Mouse (Mus musculus) hindbrain, embryonic 10.5 days (tissue): ENCODE measurements around the gene Thap12. TPM values are rescaled to one million over a fixed set of nuclear protein-coding genes. Genes with fewer than 3 reads are reported as not detected.

ENCODE experiments used
- DNase-seq: peaks from one replicate; pipeline ENCODE4 v3.0.0-alpha.2; 2017; ENCODE audit warnings: low spot score
- H3K27ac ChIP-seq: fragments of 300-500 bp; sonication (generic); 2 replicates; pipeline ENCODE4 v1.5.1; 2016; ENCODE audit warnings: mild to moderate bottlenecking, moderate library complexity
- H3K27me3 ChIP-seq: fragments of 300-500 bp; sonication (generic); 2 replicates; pipeline ENCODE4 v1.6.1; 2016; ENCODE audit warnings: mild to moderate bottlenecking; ENCODE audit not compliant: poor library complexity, insufficient read depth, severe bottlenecking
- H3K36me3 ChIP-seq: fragments of 300-500 bp; sonication (generic); 2 replicates; pipeline ENCODE4 v1.6.1; 2016; ENCODE audit warnings: mild to moderate bottlenecking, moderate library complexity
- H3K4me1 ChIP-seq: fragments of 300-500 bp; sonication (generic); replicated peaks from 2 replicates; pipeline ENCODE4 v1.6.1; 2016; ENCODE audit warnings: mild to moderate bottlenecking
- H3K4me3 ChIP-seq: fragments of 300-500 bp; sonication (generic); 2 replicates; pipeline ENCODE4 v1.5.1; 2016; ENCODE audit warnings: mild to moderate bottlenecking, moderate library complexity
- H3K9me3 ChIP-seq: fragments of 300-500 bp; sonication (generic); 2 replicates; pipeline ENCODE4 v1.6.1; 2016; ENCODE audit warnings: mild to moderate bottlenecking, moderate library complexity
- WGBS: fragments of 180-500 bp; shearing (Covaris S2); methylation state at CpG from one replicate; pipeline ENCODE4 v1.1.7; 2016; 5-methylcytosine and 5-hydroxymethylcytosine counted together
- polyA plus RNA-seq: library from polyadenylated mRNA; unstranded; fragments of >200 nt; fragmentation: Nextera tagmentation; extraction: Ambion mirVana; gene quantifications from 2 replicates; pipeline ENCODE4 v1.2.1, GENCODE M21; 2016

Gene Thap12
- polyA plus RNA-seq, 1 experiment from 2014 or later = 57.4 TPM

- H3K27me3 ChIP-seq = no peaks in the 10 kb centered on the region
- peaks cover 14% of the 10 kb centered on the region for H3K4me1 ChIP-seq
- no peak overlapping the region for H3K4me3 ChIP-seq
- no peaks in the 10 kb centered on the region for H3K36me3 ChIP-seq
- no peak overlapping the region for H3K27ac ChIP-seq
- no peak for DNase-seq
- 73% methylated on average over 7 of the region's 7 CpGs for WGBS
- H3K9me3 ChIP-seq = no peaks in the 10 kb centered on the region
Observed at GRCm38 (mm10) chr7:98678441-98678840, 24.5 kb upstream of the Thap12 start.

GRCm38 (mm10) chr7:98680691-98681090 is 22.2 kb upstream of the Thap12 start:
- Histone ChIP-seq H3K4me3 (no peak overlapping the region), H3K36me3 (no peaks in the 10 kb centered on the region), H3K4me1 (peaks cover 19% of the 10 kb centered on the region), H3K27ac (no peak overlapping the region), H3K9me3 (no peaks in the 10 kb centered on the region), H3K27me3 (no peaks in the 10 kb centered on the region)
- DNase-seq = no peak
- 79% methylated on average over 2 of the region's 2 CpGs for WGBS

- 90% methylated on average over 10 of the region's 10 CpGs for WGBS
- Histone ChIP-seq H3K4me1 (peaks cover 22% of the 10 kb centered on the region), H3K27ac (no peak overlapping the region), H3K9me3 (no peaks in the 10 kb centered on the region), H3K36me3 (no peaks in the 10 kb centered on the region), H3K4me3 (no peak overlapping the region), H3K27me3 (no peaks in the 10 kb centered on the region)
- no peak for DNase-seq
Observed at GRCm38 (mm10) chr7:98682821-98683220, 20.1 kb upstream of the Thap12 start.

- Histone ChIP-seq H3K27ac (no peak overlapping the region), H3K4me1 (peaks cover 13% of the 10 kb centered on the region), H3K27me3 (no peaks in the 10 kb centered on the region), H3K9me3 (no peaks in the 10 kb centered on the region), H3K36me3 (no peaks in the 10 kb centered on the region), H3K4me3 (no peak overlapping the region)
- 49% methylated on average over 13 of the region's 13 CpGs for WGBS
- DNase-seq = peak; percentile 46
Observed at GRCm38 (mm10) chr7:98685895-98686294, 17.0 kb upstream of the Thap12 start.

- H3K4me1 ChIP-seq = peaks cover 22% of the 10 kb centered on the region
- no peak for DNase-seq
Observed at GRCm38 (mm10) chr7:98690126-98690525, 12.8 kb upstream of the Thap12 start.

GRCm38 (mm10) chr7:98690831-98691230 is 12.1 kb upstream of the Thap12 start:
- no peak overlapping the region for H3K27ac ChIP-seq
- H3K27me3 ChIP-seq = no peaks in the 10 kb centered on the region
- no peaks in the 10 kb centered on the region for H3K36me3 ChIP-seq
- H3K9me3 ChIP-seq = no peaks in the 10 kb centered on the region
- 23% methylated on average over 3 of the region's 3 CpGs for WGBS
- H3K4me3 ChIP-seq = no peak overlapping the region
- H3K4me1 ChIP-seq = peaks cover 16% of the 10 kb centered on the region
- no peak for DNase-seq

More at GRCm38 (mm10) chr7:98690126-98690525, 12.8 kb upstream of the Thap12 start:
- no peaks in the 10 kb centered on the region for H3K36me3 ChIP-seq
- no peaks in the 10 kb centered on the region for H3K27me3 ChIP-seq
- no peak overlapping the region for H3K27ac ChIP-seq
- no peak overlapping the region for H3K4me3 ChIP-seq
- no peaks in the 10 kb centered on the region for H3K9me3 ChIP-seq
- 93% methylated on average over 1 of the region's 1 CpGs for WGBS

GRCm38 (mm10) chr7:98692761-98693546 is 9.9 kb upstream of the Thap12 start:
- Histone ChIP-seq H3K36me3 (no peaks in the 10 kb centered on the region), H3K4me3 (no peak overlapping the region; the same call in 1 of the 2 replicates), H3K27me3 (no peaks in the 10 kb centered on the region), H3K9me3 (no peaks in the 10 kb centered on the region), H3K27ac (0 out of 2 replicates have a peak overlapping the region, but pooled peaks have one; percentile 23), H3K4me1 (peaks cover 10% of the 10 kb centered on the region)
- DNase-seq = no peak
- 50% methylated on average over 24 of the region's 24 CpGs for WGBS

- no peaks in the 10 kb centered on the region for H3K27me3 ChIP-seq
- no peak for DNase-seq
- no peaks in the 10 kb centered on the region for H3K9me3 ChIP-seq
- 85% methylated on average over 5 of the region's 5 CpGs for WGBS
- peaks cover 10% of the 10 kb centered on the region for H3K4me1 ChIP-seq
- H3K4me3 ChIP-seq = no peak overlapping the region
- H3K36me3 ChIP-seq = no peaks in the 10 kb centered on the region
- H3K27ac ChIP-seq = no peak overlapping the region
Observed at GRCm38 (mm10) chr7:98694046-98694445, 8.9 kb upstream of the Thap12 start.

GRCm38 (mm10) chr7:98697496-98697895 is 5.4 kb upstream of the Thap12 start:
- no peak for DNase-seq

GRCm38 (mm10) chr7:98698041-98698440 is 4.9 kb upstream of the Thap12 start:
- H3K9me3 ChIP-seq = no peaks in the 10 kb centered on the region
- H3K36me3 ChIP-seq = no peaks in the 10 kb centered on the region
- H3K4me1 ChIP-seq = peaks cover 8% of the 10 kb centered on the region
- H3K27me3 ChIP-seq = no peaks in the 10 kb centered on the region
- H3K27ac ChIP-seq = no peak overlapping the region
- DNase-seq = no peak
- H3K4me3 ChIP-seq = no peak overlapping the region
- 55% methylated on average over 5 of the region's 5 CpGs for WGBS

More at GRCm38 (mm10) chr7:98697496-98697895, 5.4 kb upstream of the Thap12 start:
- WGBS = 11% methylated on average over 2 of the region's 2 CpGs
- no peaks in the 10 kb centered on the region for H3K27me3 ChIP-seq
- H3K4me3 ChIP-seq = no peak overlapping the region
- no peaks in the 10 kb centered on the region for H3K36me3 ChIP-seq
- H3K9me3 ChIP-seq = no peaks in the 10 kb centered on the region
- peaks cover 13% of the 10 kb centered on the region for H3K4me1 ChIP-seq
- no peak overlapping the region for H3K27ac ChIP-seq

- Histone ChIP-seq H3K36me3 (no peaks in the 10 kb centered on the region), H3K27me3 (no peaks in the 10 kb centered on the region), H3K4me1 (peaks cover 7% of the 10 kb centered on the region), H3K4me3 (no peak overlapping the region), H3K9me3 (no peaks in the 10 kb centered on the region), H3K27ac (no peak overlapping the region)
- DNase-seq = no peak
- WGBS = 92% methylated on average over 4 of the region's 4 CpGs
Observed at GRCm38 (mm10) chr7:98698590-98698989, 4.3 kb upstream of the Thap12 start.

- H3K27ac ChIP-seq = peak overlapping the region; percentile 94
- peak overlapping the region; percentile 82 for H3K4me3 ChIP-seq
- 63% methylated on average over 7 of the region's 7 CpGs for WGBS
- no peaks in the 10 kb centered on the region for H3K36me3 ChIP-seq
- no peaks in the 10 kb centered on the region for H3K9me3 ChIP-seq
- H3K4me1 ChIP-seq = peaks cover 27% of the 10 kb centered on the region
- no peaks in the 10 kb centered on the region for H3K27me3 ChIP-seq
- no peak for DNase-seq
Observed at GRCm38 (mm10) chr7:98701771-98702170, 1.1 kb upstream of the Thap12 start.

GRCm38 (mm10) chr7:98703365-98703881 is 520 bp downstream of the Thap12 start:
- H3K4me3 ChIP-seq = peak overlapping the region; percentile 82
- H3K27me3 ChIP-seq = no peaks in the 10 kb centered on the region
- no peak for DNase-seq
- no peaks in the 10 kb centered on the region for H3K9me3 ChIP-seq
- H3K36me3 ChIP-seq = no peaks in the 10 kb centered on the region
- H3K27ac ChIP-seq = peak overlapping the region; percentile 94
- peaks cover 27% of the 10 kb centered on the region for H3K4me1 ChIP-seq
- WGBS = under 1% methylated on average over 38 of the region's 38 CpGs
